Mouse (Mus musculus): ENCODE measurements at regions not wholly inside any gene's neighbourhood (a gene's known extent, or its start where the extent isn't known, plus 50 kb on each side); places are given as distances from the start of the nearest gene placed in this dataset.

GRCm38 (mm10) chr13:111953860-111954519 lies 145.2 kb upstream of the Map3k1 start:
- no peak overlapping the region for H3ac ChIP-seq (ENCODE audit: control insufficient read depth, insufficient read length)
- no peaks in the 10 kb centered on the region for H3K36me3 ChIP-seq (ENCODE audit: control insufficient read depth, insufficient read depth)
- H3K79me2 ChIP-seq (ENCODE audit: control insufficient read depth, insufficient read depth) = no peaks in the 10 kb centered on the region
- H3K27me3 ChIP-seq (ENCODE audit: control insufficient read depth, insufficient read depth, insufficient read length) = no peaks in the 10 kb centered on the region
- peak overlapping the region; percentile 1 for H3K4me2 ChIP-seq (ENCODE audit: low read depth)
- no peak for TF ChIP-seq POLR2AphosphoS2 (IDR thresholded peaks at IDR 0.05; ENCODE audit: insufficient read length, low read depth)
- no peak for TF ChIP-seq E2F4 (IDR thresholded peaks at IDR 0.05; ENCODE audit: insufficient read depth)
- TF ChIP-seq SRF (IDR thresholded peaks at IDR 0.05; ENCODE audit: control insufficient read depth, insufficient read length, low read depth) = no peak
- no peak for TF ChIP-seq USF1 (IDR thresholded peaks at IDR 0.05; ENCODE audit: low read depth)
- TF ChIP-seq MYOG (IDR thresholded peaks at IDR 0.05; ENCODE audit: control insufficient read depth in 1 of 3, insufficient read depth in 1 of 3, insufficient read length in 2 of 3, low read depth in 2 of 3) = no peak
- no peak for TF ChIP-seq TCF3 (IDR thresholded peaks at IDR 0.05; ENCODE audit: insufficient read length, low read depth)
- TF ChIP-seq TCF12 (IDR thresholded peaks at IDR 0.05; ENCODE audit: insufficient read depth, poor library complexity, severe bottlenecking) = no peak
- no peak overlapping the region for H3K4me3 ChIP-seq

DNA sequence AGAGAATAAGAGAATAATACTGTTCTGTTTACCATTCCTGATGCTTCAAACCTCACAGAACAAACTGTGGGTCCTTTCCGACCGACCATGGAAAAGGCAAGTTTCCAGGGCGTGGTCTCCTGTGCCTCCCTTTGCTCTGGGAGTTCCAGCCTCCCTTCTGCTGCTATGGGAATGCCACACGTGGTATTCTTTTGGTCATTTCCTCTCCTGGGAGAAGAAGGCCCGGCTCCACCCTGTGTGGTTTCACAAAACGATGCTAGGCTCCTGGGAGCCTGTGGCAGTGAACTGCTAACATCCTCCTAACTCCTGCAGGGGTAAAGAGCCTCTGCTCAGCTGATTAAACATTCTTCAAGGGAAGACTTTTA lies 145.7 kb upstream of the Map3k1 start:
- H3K4me3 ChIP-seq = no peak overlapping the region
- no peaks in the 10 kb centered on the region for H3K79me2 ChIP-seq (ENCODE audit: control insufficient read depth, insufficient read depth)
- no peaks in the 10 kb centered on the region for H3K36me3 ChIP-seq (ENCODE audit: control insufficient read depth, insufficient read depth)
- H3K27me3 ChIP-seq (ENCODE audit: control insufficient read depth, insufficient read depth, insufficient read length) = no peaks in the 10 kb centered on the region
- H3K4me2 ChIP-seq (ENCODE audit: low read depth) = peak overlapping the region; percentile 1
- peak; percentile 42 for TF ChIP-seq USF1 (IDR thresholded peaks at IDR 0.05; ENCODE audit: low read depth)
- TF ChIP-seq REST (IDR thresholded peaks at IDR 0.05; ENCODE audit: insufficient read depth, insufficient read length) = no peak
- no peak overlapping the region for H3ac ChIP-seq (ENCODE audit: control insufficient read depth, insufficient read length)

DNA sequence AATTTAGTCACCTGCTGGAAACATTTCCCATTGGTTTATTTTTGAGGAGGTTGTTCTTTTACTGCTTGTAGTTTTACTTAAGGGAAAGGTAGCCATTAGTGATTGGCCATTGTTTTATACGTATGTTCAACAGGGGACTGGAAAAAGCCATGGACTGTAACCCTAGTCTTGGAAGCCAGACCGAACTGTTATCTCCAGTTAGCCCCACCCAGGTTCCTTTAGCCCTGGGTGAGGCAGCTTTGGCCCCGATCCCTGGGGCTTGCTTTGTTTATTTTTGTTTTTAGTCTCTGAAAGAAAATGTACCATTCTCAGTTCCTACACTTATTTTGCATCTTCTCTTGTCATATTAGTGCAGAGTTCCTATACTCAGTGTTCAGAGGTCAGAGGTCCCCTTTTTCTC lies 148.3 kb upstream of the Map3k1 start:
- TF ChIP-seq CEBPB (IDR thresholded peaks at IDR 0.05; ENCODE audit: insufficient read depth, poor library complexity, severe bottlenecking) (no peak), TCF12 (IDR thresholded peaks at IDR 0.05; ENCODE audit: insufficient read depth, poor library complexity, severe bottlenecking) (no peak), SRF (IDR thresholded peaks at IDR 0.05; ENCODE audit: control insufficient read depth, insufficient read length, low read depth) (no peak), USF1 (IDR thresholded peaks at IDR 0.05; ENCODE audit: low read depth) (no peak), POLR2AphosphoS2 (IDR thresholded peaks at IDR 0.05; ENCODE audit: insufficient read length, low read depth) (no peak), MYOD1 (IDR thresholded peaks at IDR 0.05; ENCODE audit: control insufficient read depth in 1 of 3, insufficient read length in 2 of 3, low read depth in 2 of 3) (no peak), MAX (IDR thresholded peaks at IDR 0.05; ENCODE audit: low read depth) (no peak), TCF3 (IDR thresholded peaks at IDR 0.05; ENCODE audit: insufficient read length, low read depth) (no peak), E2F4 (IDR thresholded peaks at IDR 0.05; ENCODE audit: insufficient read depth) (no peak), POLR2A (IDR thresholded peaks at IDR 0.05; ENCODE audit: insufficient read length, low read depth) (no peak), MYOG (IDR thresholded peaks at IDR 0.05; ENCODE audit: control insufficient read depth in 1 of 3, insufficient read depth in 1 of 3, insufficient read length in 2 of 3, low read depth in 2 of 3) (no peak), REST (IDR thresholded peaks at IDR 0.05; ENCODE audit: insufficient read depth, insufficient read length) (no peak)
- no peak overlapping the region for H3ac ChIP-seq (ENCODE audit: control insufficient read depth, insufficient read length)
- H3K79me2 ChIP-seq (ENCODE audit: control insufficient read depth, insufficient read depth) = no peaks in the 10 kb centered on the region
- no peaks in the 10 kb centered on the region for H3K27me3 ChIP-seq (ENCODE audit: control insufficient read depth, insufficient read depth, insufficient read length)
- H3K36me3 ChIP-seq (ENCODE audit: control insufficient read depth, insufficient read depth) = no peaks in the 10 kb centered on the region
- H3K4me2 ChIP-seq (ENCODE audit: low read depth) = no peak overlapping the region
- no peak overlapping the region for H3K4me3 ChIP-seq

GRCm38 (mm10) chr13:111957674-111958273 lies 149.0 kb upstream of the Map3k1 start:
- H3K4me3 ChIP-seq = no peak overlapping the region
- no peaks in the 10 kb centered on the region for H3K79me2 ChIP-seq (ENCODE audit: control insufficient read depth, insufficient read depth)
- H3K4me2 ChIP-seq (ENCODE audit: low read depth) = no peak overlapping the region
- no peak overlapping the region for H3ac ChIP-seq (ENCODE audit: control insufficient read depth, insufficient read length)
- no peaks in the 10 kb centered on the region for H3K27me3 ChIP-seq (ENCODE audit: control insufficient read depth, insufficient read depth, insufficient read length)
- TF ChIP-seq MYOG (IDR thresholded peaks at IDR 0.05; ENCODE audit: control insufficient read depth in 1 of 3, insufficient read depth in 1 of 3, insufficient read length in 2 of 3, low read depth in 2 of 3) (no peak), TCF3 (IDR thresholded peaks at IDR 0.05; ENCODE audit: insufficient read length, low read depth) (no peak), CEBPB (IDR thresholded peaks at IDR 0.05; ENCODE audit: insufficient read depth, poor library complexity, severe bottlenecking) (no peak), E2F4 (IDR thresholded peaks at IDR 0.05; ENCODE audit: insufficient read depth) (no peak), REST (IDR thresholded peaks at IDR 0.05; ENCODE audit: insufficient read depth, insufficient read length) (no peak), USF1 (IDR thresholded peaks at IDR 0.05; ENCODE audit: low read depth) (no peak), SRF (IDR thresholded peaks at IDR 0.05; ENCODE audit: control insufficient read depth, insufficient read length, low read depth) (no peak), POLR2A (IDR thresholded peaks at IDR 0.05; ENCODE audit: insufficient read length, low read depth) (no peak), TCF12 (IDR thresholded peaks at IDR 0.05; ENCODE audit: insufficient read depth, poor library complexity, severe bottlenecking) (no peak), POLR2AphosphoS2 (IDR thresholded peaks at IDR 0.05; ENCODE audit: insufficient read length, low read depth) (no peak)
- no peaks in the 10 kb centered on the region for H3K36me3 ChIP-seq (ENCODE audit: control insufficient read depth, insufficient read depth)

GRCm38 (mm10) chr13:111958421-111958820 lies 149.6 kb upstream of the Map3k1 start:
- no peaks in the 10 kb centered on the region for H3K79me2 ChIP-seq (ENCODE audit: control insufficient read depth, insufficient read depth)
- no peak overlapping the region for H3K4me3 ChIP-seq
- no peak overlapping the region for H3ac ChIP-seq (ENCODE audit: control insufficient read depth, insufficient read length)
- H3K36me3 ChIP-seq (ENCODE audit: control insufficient read depth, insufficient read depth) = no peaks in the 10 kb centered on the region
- TF ChIP-seq MYOD1 (IDR thresholded peaks at IDR 0.05; ENCODE audit: control insufficient read depth in 1 of 3, insufficient read length in 2 of 3, low read depth in 2 of 3) = no peak
- TF ChIP-seq TCF12 (IDR thresholded peaks at IDR 0.05; ENCODE audit: insufficient read depth, poor library complexity, severe bottlenecking) = no peak
- no peak for TF ChIP-seq MYOG (IDR thresholded peaks at IDR 0.05; ENCODE audit: control insufficient read depth in 1 of 3, insufficient read depth in 1 of 3, insufficient read length in 2 of 3, low read depth in 2 of 3)
- TF ChIP-seq SRF (IDR thresholded peaks at IDR 0.05; ENCODE audit: control insufficient read depth, insufficient read length, low read depth) = no peak
- TF ChIP-seq E2F4 (IDR thresholded peaks at IDR 0.05; ENCODE audit: insufficient read depth) = no peak
- no peak for TF ChIP-seq CEBPB (IDR thresholded peaks at IDR 0.05; ENCODE audit: insufficient read depth, poor library complexity, severe bottlenecking)
- no peak for TF ChIP-seq MAX (IDR thresholded peaks at IDR 0.05; ENCODE audit: low read depth)
- TF ChIP-seq POLR2A (IDR thresholded peaks at IDR 0.05; ENCODE audit: insufficient read length, low read depth) = no peak
- no peak for TF ChIP-seq POLR2AphosphoS2 (IDR thresholded peaks at IDR 0.05; ENCODE audit: insufficient read length, low read depth)
- no peak for TF ChIP-seq USF1 (IDR thresholded peaks at IDR 0.05; ENCODE audit: low read depth)
- no peak for TF ChIP-seq TCF3 (IDR thresholded peaks at IDR 0.05; ENCODE audit: insufficient read length, low read depth)
- no peak for TF ChIP-seq REST (IDR thresholded peaks at IDR 0.05; ENCODE audit: insufficient read depth, insufficient read length)
- no peak overlapping the region for H3K4me2 ChIP-seq (ENCODE audit: low read depth)
- no peaks in the 10 kb centered on the region for H3K27me3 ChIP-seq (ENCODE audit: control insufficient read depth, insufficient read depth, insufficient read length)

Measured in myocyte (in vitro differentiated cells).